Mouse (Mus musculus) layer of hippocampus, postnatal 14 days (tissue): Measurements from ENCODE around the gene Sipa1l1. TPM values are rescaled to one million over a fixed set of nuclear protein-coding genes. Genes with fewer than 3 reads are reported as not detected.
A peak's percentile ranks its signal among the peaks of the same experiment; 100 is the strongest.

ENCODE experiments used
- DNase-seq, 2 experiments: peaks; one replicate each; pipeline ENCODE4 v3.0.0; 2021 to 2022; ENCODE audit warnings: low spot score in 2 of 2, mixed read lengths in 1 of 2
- total RNA-seq, 2 experiments: library from RNA; stranded (reverse); gene quantifications; 2 replicates each; pipeline ENCODE4 v1.2.3; 2021

Sipa1l1 gene
- total RNA-seq, 2 experiments from 2014 or later = 159 to 165 TPM

DNA sequence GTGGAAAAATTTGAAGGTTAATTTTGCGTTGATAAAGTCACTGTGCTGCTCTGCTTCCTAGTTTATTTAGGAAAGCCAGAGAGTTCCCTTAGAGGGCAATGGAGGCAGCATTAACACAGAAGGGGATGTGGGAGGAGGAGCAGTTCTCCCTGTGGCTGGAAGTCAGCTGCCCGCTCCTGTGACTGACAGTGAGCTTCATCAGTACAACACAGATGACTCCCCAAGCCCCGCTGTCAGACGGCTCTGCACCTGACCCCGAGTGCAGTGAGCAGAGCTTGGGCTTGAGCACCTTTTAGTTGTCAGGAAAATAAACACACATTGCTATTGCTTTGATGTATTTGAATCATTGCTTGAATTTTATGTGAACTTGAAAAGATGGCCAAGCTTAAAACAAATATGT, 117.7 kb downstream of the Sipa1l1 start:
- DNase-seq = no peak

GRCm38 (mm10) chr12:82293545-82294247, 124.6 kb downstream of the Sipa1l1 start:
- DNase-seq = no peak

DNA sequence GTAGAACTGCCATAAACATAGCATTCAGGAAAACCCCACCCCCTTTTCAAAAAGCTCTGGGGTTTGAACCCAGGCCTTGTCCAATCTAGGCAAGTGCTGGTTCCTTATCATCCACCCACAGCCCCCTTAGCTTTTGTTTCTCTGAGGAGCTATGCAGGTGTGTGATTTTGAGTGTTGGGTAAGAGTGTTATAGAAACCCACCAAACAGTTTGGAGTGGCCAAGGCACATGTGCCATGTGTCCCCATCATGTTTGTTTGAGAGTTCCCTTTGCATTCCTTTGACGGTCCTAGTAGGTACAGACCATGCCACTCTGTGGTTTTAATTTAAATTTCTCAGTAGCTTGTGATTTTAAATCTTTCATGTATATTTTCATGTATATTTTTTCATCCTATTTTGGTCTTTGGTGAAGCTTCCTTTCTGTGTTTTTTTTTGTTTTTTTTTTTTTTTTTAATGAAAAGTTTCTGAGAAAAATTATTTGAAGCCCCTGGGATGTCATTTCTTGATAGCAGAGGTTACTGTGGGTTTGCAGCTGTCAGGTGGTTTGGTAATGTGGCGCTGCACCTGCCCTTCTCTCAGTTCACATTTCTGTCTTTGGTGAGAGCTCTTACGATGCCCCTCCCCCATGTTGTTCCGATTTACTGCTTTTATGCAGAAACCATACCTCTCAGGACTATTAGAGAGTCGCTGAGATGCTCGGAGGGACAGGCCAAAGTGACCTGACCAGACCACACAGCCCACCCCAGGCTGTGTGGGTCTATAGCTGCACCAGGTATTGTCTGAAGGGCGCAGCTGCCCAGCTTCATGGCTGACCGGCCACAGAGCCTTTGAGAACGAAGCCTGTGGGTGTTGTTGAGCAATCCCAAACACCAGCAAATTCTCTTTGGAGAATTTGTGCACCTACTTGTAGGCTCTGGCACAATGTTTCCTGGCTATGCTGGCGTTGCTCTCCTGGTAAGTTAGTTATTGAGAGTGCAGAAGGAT, 126.1 kb downstream of the Sipa1l1 start:
- no peak for DNase-seq

GRCm38 (mm10) chr12:82296276-82296675, 127.2 kb downstream of the Sipa1l1 start:
- no peak for DNase-seq

- DNase-seq = no peak
Observed at GRCm38 (mm10) chr12:82297196-82297595, 128.1 kb downstream of the Sipa1l1 start.

DNA sequence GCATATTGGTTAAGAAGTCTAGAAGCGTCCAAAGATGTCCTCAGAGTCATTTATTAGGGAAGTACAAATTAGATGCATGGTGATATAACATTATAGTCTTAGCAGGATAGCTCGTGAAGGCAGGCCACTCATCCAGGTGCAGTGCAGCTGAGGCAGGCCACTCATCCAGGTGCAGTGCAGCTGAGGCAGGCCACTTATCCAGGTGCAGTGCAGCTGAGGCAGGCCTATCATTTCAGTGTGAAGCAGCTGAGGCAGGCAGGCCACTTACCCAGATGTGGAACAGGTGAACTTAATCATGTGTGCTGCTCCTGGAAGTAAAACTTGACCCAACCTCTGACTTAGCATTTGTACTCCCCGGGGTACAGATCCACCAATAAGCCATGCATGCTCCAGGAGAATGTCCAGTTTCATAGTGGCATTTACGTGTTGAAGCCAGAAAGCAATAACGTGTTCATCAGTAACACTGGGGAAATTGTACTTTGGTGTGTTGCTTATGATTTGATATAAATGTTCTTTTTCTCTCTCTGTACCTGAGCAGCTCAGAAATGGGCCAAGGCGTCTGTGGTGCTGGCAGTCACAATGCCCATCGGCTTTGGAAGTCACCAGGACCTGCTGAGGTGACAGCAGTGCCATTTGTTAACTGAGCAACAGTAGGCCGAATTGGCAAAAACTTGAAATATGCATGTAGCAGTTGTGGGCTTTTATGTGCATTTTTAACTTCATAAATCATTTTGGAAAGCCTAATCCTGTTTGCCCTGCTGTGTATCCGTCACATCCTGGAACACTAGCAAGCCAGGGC, 129.7 kb downstream of the Sipa1l1 start:
- no peak for DNase-seq

DNA sequence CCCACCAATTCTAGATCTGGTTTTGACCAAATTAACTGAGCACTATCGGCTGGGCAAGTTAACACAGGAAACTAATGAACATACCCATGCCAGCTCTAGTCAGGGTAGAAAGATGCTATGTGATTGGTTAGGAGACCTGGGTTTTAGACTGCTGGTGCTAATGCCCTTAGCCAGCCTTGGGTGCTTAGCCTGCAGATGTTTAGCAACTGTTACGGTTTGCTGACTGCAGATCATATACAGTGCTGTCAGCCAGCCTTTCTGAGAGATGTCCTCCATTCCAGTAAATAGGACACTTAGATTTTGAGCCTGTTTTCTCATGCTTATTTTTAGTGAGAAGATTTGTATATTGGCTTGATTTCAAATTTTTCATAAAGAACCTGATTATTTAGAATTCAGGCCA, 135.0 kb downstream of the Sipa1l1 start:
- DNase-seq = no peak

DNA sequence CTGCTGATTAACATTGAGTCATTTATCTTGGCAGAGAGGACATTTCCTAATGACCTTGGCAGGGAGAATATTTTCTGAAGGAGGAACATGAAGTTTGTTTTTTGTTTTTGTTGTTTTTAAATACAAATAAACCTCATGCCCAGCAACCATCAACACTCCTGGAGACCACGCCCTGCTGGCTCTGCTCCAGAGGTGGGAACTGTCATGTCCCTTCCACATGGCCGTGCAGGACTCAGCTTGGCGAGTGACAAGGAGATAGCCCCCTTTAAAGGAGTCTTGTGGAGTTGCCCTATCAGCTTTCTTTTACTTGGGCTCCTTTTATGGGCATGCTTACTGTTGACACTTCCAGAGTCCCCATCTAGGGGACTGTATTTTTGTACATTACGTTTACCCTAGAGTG, 136.9 kb downstream of the Sipa1l1 start:
- DNase-seq = no peak

- DNase-seq = no peak
Observed at GRCm38 (mm10) chr12:82311593-82311992, 142.5 kb downstream of the Sipa1l1 start.

DNA sequence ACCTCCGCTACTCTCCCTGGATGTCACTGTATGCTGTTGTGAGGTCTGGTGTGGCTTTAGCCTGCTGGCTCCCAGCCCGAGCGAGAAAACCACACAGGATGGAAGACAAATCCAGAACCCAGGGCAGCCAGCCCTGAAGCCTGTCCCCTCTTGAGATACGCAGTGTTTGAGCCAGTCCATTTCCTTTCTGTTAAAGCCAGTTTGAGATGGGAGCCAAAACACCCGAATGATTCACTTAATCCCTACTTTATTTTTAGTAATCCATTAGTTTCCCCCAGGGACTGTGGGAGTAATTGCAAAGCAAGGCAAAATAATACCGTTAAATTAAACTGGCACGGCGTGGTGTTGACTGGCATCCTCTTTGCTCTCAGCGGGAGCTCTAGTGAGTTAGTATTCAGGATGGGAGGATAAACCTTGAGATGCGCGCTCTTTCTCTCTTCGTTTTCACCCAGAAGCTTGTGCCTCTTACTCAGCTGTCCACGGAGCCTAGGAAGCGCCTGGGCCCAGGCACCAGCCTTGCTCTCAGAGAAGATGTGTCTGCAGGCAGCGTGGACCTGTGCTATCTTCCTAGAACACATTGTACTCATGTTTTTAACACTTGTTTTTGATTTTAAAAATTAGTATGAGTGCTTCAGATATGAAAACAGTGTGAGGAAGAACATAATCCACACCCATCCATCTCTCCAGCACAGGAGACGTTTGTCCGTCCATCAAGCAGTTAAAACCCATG, 143.1 kb downstream of the Sipa1l1 start:
- DNase-seq = peak; percentile 29 to 66

DNA sequence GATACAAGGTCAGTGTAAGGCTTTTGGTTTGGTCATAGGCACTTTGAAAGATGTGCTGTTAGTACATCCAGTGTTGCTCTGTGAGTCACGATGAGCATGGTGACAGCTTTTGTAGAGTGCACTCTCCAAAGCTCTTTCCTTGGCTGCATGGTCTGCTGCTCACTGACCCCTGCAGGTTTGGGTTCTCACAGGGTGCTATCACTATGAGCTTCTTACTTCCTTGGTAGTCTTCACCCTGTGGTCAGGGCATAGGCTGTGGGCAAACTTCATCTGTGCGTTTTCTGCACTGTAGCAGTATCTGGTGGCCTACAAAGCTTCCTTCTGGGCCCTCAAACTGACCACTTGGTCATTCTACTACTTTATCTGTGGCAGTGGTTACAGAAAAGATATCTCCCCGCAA, 144.0 kb downstream of the Sipa1l1 start:
- DNase-seq = no peak

DNA sequence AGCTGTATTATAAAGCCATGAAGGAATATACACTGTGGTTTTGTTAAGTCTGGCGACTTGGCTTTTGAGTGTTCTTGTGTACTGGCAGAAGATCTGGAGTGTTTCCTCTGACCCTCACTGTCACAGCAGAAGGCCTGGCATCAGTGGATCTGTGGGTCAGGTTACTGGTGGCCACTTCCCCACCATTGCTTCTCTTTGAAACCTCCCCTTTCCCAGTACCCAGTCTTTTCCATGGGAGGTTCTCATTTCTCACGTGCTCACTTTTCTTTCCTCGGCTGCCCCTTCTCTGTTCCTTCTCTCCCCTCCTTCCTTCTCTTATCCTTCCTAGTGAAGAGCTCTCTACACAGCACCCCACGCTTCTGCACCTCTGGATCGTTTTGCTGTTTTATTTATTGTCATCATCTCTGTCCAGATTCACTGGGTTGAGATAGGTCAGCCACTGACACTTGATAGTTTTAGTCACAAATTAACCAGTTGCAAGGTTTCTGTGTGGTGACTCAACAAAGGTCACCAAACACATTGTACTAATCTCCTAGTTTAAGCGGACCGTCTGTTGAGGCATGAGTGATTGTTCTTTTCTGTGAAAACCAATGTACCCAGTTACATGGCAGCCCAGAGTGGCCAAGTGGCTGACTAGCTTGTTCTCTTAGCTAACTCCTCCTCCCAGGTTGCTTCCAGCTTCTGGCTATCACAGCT, 150.5 kb downstream of the Sipa1l1 start:
- DNase-seq = no peak

DNA sequence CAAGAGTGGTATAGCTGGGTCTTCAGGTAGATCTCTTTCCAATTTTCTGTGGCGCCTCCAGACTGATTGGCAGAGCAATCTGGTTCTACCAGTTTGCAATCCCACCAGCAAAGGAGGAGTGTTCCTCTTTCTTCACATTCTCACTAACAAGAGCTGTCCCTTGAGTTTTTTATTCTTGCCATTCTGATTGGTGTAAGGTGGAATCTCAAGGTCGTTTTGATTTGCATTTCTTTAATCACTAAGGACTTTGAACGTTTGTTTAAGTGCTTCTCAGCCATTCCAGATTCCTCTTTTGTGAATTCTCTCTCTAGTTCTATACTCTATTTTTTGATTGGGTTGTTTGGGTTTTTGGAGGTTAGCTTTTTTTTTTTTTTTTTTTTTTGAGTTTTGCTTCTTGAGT, 151.1 kb downstream of the Sipa1l1 start:
- no peak for DNase-seq

- no peak for DNase-seq
Observed at GRCm38 (mm10) chr12:82321397-82321796, 152.3 kb downstream of the Sipa1l1 start.

DNA sequence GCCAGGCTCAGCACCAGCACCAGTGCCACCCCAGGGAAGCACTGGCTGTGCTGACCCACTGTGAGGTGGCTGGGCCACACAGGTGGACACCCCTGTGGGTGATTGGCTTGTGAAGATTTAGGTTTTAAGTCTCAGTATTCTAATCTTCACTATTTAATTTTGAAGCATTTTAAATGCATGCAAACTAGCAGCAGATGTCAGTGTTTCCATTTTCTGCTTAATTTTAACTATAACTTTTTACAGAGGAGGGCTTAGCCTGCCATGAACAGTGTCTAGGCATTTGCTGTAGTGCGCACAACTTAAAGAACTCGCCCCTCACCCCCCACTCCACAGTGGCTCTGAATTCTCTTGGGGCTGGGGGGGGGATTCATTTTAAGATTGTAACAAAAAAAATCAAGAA, 152.7 kb downstream of the Sipa1l1 start:
- DNase-seq = no peak

DNA sequence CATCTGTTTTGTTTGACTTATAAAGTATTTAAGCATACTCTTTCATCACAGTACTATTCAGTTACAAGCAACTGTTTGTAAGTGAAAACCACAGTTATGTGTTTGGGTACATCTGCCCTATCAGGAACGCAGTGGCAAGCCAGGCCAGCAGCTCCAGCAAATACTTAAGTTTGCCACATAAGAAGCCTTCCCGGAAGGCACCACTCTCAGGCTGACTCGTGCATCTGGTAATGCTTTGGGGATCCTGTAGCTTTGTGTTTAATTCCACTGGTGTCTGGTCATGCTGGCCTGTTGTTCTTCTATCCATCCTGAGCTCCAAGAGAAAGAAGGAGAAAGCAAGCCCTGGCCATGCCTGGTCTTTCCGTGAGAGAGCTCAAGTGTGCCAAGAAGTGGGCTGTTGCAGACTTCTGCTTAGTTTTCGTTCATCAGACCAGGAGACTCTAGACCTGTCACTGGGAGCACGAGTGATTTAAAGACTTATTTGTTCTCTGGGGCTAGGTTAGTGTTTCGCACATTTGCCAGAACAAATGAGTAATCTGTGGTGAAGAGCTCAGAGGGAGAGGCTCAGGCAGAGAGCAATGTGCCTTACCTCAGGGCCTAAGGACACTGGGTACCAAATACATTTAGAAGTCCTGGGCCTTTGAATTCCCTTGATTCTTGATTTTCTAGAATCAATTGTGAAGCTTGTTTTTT, 153.8 kb downstream of the Sipa1l1 start:
- no peak for DNase-seq

DNA sequence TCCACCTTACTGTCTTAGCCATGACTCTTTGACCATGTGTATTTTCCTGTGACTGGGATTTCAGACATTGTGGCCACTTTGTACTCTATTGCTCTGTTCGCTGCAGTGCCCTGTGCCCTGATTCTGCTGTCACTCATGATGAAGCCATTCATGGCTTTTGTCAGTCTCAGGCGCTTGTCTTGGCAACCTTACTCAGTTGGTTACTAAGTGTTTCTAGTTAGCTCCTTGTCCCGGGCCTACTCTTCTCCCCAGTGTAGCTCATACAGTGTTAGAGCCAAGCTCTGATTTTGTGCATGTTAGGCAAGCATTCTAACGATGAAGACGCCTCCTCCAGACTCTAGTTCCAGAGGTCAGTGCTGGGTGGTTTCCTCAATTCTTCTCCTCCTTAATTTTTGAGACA, 155.5 kb downstream of the Sipa1l1 start:
- DNase-seq = no peak

DNA sequence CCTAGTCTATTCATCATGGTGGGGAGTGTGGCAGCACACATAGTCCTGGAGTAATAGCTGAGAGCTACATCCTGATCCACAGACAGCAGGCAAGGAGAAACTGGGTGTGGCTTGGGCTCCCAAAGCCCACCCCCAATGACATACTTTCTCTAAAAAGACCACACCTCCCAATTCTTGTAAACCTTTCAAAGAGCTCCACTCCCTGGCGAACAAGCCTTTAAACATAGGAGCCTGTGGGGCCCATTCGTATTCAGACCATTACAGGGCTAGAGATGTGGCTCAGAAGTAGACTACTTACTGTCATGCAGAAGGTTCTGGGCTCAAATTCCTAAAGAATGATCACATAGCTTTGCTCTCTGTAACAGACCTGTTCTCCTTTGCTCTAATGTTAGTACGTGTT, 156.4 kb downstream of the Sipa1l1 start:
- no peak for DNase-seq

- DNase-seq = no peak
Observed at GRCm38 (mm10) chr12:82326438-82326837, 157.3 kb downstream of the Sipa1l1 start.

DNA sequence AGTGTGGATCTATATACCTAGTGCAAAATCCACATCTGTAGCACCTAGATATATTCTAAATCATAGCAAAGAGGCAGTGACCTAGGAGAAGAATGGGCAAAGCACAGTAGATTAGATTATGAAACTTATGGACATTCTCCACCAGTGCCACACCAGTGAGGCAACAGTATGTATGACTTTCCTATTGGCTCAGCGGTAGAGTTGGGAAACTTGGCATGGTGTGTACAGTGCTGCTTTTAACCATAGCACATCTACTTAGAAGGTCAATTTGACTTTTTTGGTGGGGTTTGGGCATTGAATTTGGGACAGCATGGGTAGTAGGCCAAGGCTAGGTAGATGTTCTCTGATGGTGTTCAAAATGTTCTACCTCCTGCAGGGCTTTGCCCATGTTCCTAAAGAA, 159.0 kb downstream of the Sipa1l1 start:
- DNase-seq = no peak
